Mouse (Mus musculus) kidney, postnatal 0 days (tissue): ENCODE results near the gene Kirrel3. TPM values are rescaled to one million over a fixed set of nuclear protein-coding genes. Genes with fewer than 3 reads are reported as not detected.

ENCODE experiments used
- ATAC-seq: fragments of 200-750 bp; cut with Nextera tagmentation; replicated peaks from 2 replicates; pipeline ENCODE4 v1.8.0; 2017; ENCODE audit warnings: low read depth, moderate number of reproducible peaks, moderate TSS enrichment, moderate library complexity; ENCODE audit not compliant: low FRiP score
- DNase-seq: peaks from one replicate; pipeline ENCODE4 v3.0.0-alpha.2; 2016; ENCODE audit warnings: low spot score
- H3K27ac ChIP-seq: fragments of 300-500 bp; sonication (generic); 2 replicates; pipeline ENCODE4 v1.5.1; 2014; ENCODE audit warnings: mild to moderate bottlenecking
- H3K27me3 ChIP-seq: fragments of 300-500 bp; sonication (generic); 2 replicates; pipeline ENCODE4 v1.6.1; 2014; ENCODE audit warnings: low read length, mixed read lengths; ENCODE audit not compliant: insufficient read depth
- H3K36me3 ChIP-seq: fragments of 300-500 bp; sonication (generic); 2 replicates; pipeline ENCODE4 v1.6.1; 2014; ENCODE audit warnings: low read length, mixed read lengths; ENCODE audit not compliant: insufficient read depth
- H3K4me1 ChIP-seq: fragments of 300-500 bp; sonication (generic); replicated peaks from 2 replicates; pipeline ENCODE4 v1.6.1; 2014; ENCODE audit warnings: antibody characterized with exemption, low read length, mixed read lengths; ENCODE audit not compliant: insufficient read depth
- H3K4me2 ChIP-seq: fragments of 300-500 bp; sonication (generic); 2 replicates; pipeline ENCODE4 v1.6.1; 2014; ENCODE audit warnings: mild to moderate bottlenecking, low read length, moderate library complexity, mixed read lengths
- H3K4me3 ChIP-seq: fragments of 300-500 bp; sonication (generic); replicated peaks from 2 replicates; pipeline ENCODE4 v1.5.1; 2014; ENCODE audit warnings: low read depth, low read length
- H3K9ac ChIP-seq: fragments of 300-500 bp; sonication (generic); 2 replicates; pipeline ENCODE4 v1.6.1; 2014; ENCODE audit warnings: low read depth, low read length
- H3K9me3 ChIP-seq: fragments of 300-500 bp; sonication (generic); replicated peaks from 2 replicates; pipeline ENCODE4 v1.6.1; 2016; ENCODE audit warnings: low read length, inconsistent platforms, mixed read lengths
- CTCF ChIP-seq: IDR thresholded peaks from 2 replicates; pipeline ENCODE4 v1.5.1; 2016; ENCODE audit warnings: antibody characterized with exemption, low read depth, mild to moderate bottlenecking, moderate library complexity
- WGBS: fragments of 180-500 bp; shearing (Covaris S2); extraction: QIAGEN DNeasy Blood & Tissue Kit; methylation state at CpG from one replicate; pipeline ENCODE4 v1.1.7; 2014; 5-methylcytosine and 5-hydroxymethylcytosine counted together
- polyA plus RNA-seq: library from polyadenylated mRNA; unstranded; fragments of >200 nt; fragmentation: Nextera tagmentation; extraction: Ambion mirVana; gene quantifications from 2 replicates; pipeline ENCODE4 v1.2.1, GENCODE M21; 2015

Gene Kirrel3
- polyA plus RNA-seq, 1 experiment from 2014 or later: 0.82 TPM

DNA sequence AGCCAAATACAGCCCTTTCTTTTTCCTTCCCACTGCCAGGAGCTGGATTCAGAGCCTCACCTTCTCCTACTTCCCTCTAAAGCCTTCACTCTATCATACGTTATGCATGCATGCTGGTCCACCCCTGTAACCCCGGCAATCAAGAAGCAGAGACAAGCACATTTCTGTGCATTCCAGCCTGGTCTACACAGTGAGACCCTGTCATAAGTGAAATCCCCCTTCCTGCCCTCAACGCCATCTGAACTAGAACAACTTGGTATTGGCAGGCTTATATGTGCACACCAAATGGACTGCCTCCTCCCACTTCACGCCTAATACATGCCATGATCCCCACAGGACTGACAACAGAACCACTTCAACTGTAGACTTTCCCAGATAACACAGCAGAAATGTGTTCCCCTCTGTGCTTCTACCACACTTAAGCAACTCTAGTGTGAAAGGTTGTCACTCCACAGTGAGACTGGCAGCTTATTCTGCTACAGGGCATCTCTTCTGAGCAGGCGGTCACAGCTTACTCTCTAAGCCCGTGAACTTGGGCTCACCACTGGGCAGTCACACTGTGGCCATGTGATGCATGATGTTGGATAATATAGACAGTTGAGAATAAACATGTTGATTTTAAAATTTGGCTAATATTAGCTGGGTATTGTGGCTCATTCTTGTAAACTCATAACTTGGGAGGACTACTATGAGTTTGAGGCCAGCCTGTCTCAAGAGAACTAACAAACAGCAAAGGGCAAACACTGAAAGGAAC, 565.2 kb downstream of the Kirrel3 start:
- no peak for TF ChIP-seq CTCF

DNA sequence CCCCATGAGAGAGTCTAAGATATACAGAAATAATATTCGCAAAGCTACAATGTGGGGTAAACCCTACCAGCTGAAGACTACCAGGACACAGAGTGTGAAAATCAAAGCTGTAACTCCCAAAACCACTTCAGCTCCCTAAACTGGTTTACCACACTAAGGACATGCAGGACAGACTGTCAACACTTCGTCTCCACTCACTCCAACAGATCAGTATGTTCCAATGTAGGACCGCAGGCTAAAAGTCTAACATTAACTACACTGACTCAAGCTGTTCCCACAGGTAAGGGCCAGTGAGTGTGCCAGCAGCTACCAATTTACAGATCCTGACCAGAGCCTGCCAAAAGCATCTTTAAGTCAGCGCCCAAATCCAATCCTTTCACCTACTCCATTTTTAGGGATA, 566.0 kb downstream of the Kirrel3 start:
- Histone ChIP-seq H3K9me3 (no peaks in the 10 kb centered on the region), H3K4me1 (no peaks in the 10 kb centered on the region), H3K4me2 (no peak overlapping the region), H3K27ac (no peak overlapping the region), H3K27me3 (no peaks in the 10 kb centered on the region), H3K4me3 (no peak overlapping the region), H3K9ac (no peak overlapping the region), H3K36me3 (0 out of 2 replicates have a peak, but pooled peaks cover 12% of the 10 kb centered on the region)
- ATAC-seq: no peak
- WGBS: 92% methylated on average over 4 of the region's 4 CpGs
- no peak for TF ChIP-seq CTCF
- no peak for DNase-seq

More for the DNA sequence above, 565.2 kb downstream of the Kirrel3 start:
- no peak for DNase-seq
- H3K36me3 ChIP-seq: 0 out of 2 replicates have a peak, but pooled peaks cover 12% of the 10 kb centered on the region
- no peaks in the 10 kb centered on the region for H3K27me3 ChIP-seq
- no peak overlapping the region for H3K27ac ChIP-seq
- WGBS: 91% methylated on average over 6 of the region's 6 CpGs
- H3K4me3 ChIP-seq: no peak overlapping the region
- no peaks in the 10 kb centered on the region for H3K4me1 ChIP-seq
- no peak for ATAC-seq
- H3K4me2 ChIP-seq: no peak overlapping the region
- no peak overlapping the region for H3K9ac ChIP-seq
- no peaks in the 10 kb centered on the region for H3K9me3 ChIP-seq

DNA sequence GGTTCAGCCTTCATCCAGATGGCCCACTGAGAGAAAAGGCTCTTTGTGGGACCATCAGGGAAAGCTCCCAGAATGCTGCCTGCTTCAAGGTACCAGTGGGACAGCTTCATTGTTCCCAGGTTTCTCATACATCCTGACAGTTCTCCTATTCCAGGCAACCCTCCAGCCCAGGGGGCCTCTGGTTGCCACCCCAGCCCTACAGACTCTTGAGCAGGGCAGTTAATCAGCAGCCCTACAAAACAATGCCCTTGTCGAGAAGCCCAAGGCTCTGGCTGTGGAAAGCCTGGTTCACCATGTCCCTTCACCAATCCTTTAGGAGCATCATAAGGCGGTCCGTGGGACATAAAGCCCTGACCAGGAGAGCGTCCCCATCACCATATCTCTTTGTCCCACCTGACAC, 567.0 kb downstream of the Kirrel3 start:
- Histone ChIP-seq H3K4me1 (no peaks in the 10 kb centered on the region), H3K9ac (no peak overlapping the region), H3K36me3 (0 out of 2 replicates have a peak, but pooled peaks cover 12% of the 10 kb centered on the region), H3K27ac (no peak overlapping the region), H3K4me3 (no peak overlapping the region), H3K9me3 (no peaks in the 10 kb centered on the region), H3K4me2 (no peak overlapping the region), H3K27me3 (no peaks in the 10 kb centered on the region)
- 89% methylated on average over 4 of the region's 4 CpGs for WGBS
- ATAC-seq: no peak
- no peak for TF ChIP-seq CTCF
- no peak for DNase-seq

DNA sequence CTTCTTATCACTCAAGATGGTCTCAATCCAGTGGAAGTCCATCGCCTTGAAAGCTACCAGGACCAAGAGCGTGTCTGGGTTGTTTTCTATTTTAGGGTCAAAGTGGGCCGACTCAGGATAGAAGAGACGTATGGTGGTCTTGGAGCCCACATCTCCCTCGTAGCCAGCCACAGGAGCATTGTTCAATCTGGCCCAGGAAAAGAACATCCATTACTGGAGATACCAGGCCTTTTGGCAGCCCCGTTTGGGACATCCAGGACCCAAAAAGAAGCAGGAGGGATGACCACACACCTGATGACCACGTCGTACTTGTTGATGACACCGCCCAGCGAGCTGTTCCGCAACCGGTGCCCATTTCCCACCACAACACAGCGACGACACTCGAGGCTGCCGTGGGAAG, 567.4 kb downstream of the Kirrel3 start:
- 93% methylated on average over 16 of the region's 16 CpGs for WGBS
- 0 out of 2 replicates have a peak, but pooled peaks cover 12% of the 10 kb centered on the region for H3K36me3 ChIP-seq
- no peak for DNase-seq

DNA sequence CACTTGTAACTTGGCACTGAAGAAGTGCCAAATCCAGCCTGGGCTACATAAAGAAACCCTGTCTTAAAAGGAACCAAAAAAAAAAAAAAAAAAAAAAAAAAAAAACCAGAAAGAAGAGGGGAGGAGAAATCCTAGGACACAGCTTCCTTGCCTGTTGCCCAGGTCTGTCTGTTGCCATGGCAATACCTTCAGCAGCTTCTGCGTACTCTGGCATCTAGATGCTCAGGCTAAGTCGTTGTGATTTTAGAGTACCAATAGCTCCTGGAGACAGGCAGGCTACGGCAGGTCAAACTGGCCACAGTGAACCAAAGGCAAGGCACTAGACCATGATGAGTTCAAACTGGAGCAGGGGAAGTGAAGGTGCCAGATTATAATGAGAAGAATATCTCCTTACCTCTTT, 568.0 kb downstream of the Kirrel3 start:
- Histone ChIP-seq H3K9ac (no peak overlapping the region), H3K4me3 (no peak overlapping the region), H3K4me1 (no peaks in the 10 kb centered on the region), H3K4me2 (no peak overlapping the region), H3K27ac (no peak overlapping the region), H3K9me3 (no peaks in the 10 kb centered on the region), H3K36me3 (0 out of 2 replicates have a peak, but pooled peaks cover 12% of the 10 kb centered on the region), H3K27me3 (no peaks in the 10 kb centered on the region)
- 73% methylated on average over 3 of the region's 3 CpGs for WGBS
- TF ChIP-seq CTCF: no peak
- ATAC-seq: no peak
- DNase-seq: no peak

More for the DNA sequence above, 567.4 kb downstream of the Kirrel3 start:
- Histone ChIP-seq H3K4me3 (no peak overlapping the region), H3K4me1 (no peaks in the 10 kb centered on the region), H3K4me2 (no peak overlapping the region), H3K9ac (no peak overlapping the region), H3K9me3 (no peaks in the 10 kb centered on the region), H3K27me3 (no peaks in the 10 kb centered on the region), H3K27ac (no peak overlapping the region)
- TF ChIP-seq CTCF: no peak
- ATAC-seq: no peak

DNA sequence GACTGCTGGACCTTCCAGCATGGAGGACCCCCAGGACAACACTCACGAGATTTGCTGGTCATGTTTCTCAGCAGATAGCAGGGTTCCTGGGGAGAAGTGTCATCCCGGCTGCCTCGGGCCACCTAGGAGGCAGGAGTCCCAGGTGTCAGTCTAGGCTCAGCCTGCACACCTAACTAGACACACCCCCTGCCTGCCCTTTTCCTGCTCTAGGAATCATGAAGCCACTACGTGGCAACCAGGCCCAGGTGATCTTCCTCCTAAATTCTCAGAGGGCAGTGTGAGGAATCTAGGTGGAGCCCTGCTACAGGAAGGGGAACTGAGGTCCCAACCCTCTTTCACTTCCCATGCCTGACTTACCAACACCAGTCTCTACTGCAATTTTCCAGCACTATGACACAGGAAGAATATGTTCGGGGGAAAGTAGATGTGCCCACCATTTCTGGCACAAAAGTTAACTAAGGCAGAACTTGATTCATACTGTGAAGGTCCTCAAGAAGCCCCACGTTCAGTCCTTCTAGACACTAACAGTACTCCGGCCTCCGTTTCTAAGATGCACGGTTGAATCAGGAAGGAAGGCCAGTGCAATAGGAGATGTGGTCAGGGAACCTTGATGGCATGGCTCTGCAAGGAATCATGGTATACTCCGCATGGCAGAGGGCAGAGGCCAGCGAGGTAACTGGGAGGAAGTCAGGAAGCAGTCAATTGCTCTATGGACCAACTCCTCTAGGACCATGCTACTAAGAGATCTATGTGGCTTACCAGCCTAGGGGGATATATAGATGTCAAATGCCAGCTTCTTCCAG, 570.0 kb downstream of the Kirrel3 start:
- H3K36me3 ChIP-seq: 0 out of 2 replicates have a peak, but pooled peaks cover 12% of the 10 kb centered on the region
- no peak overlapping the region for H3K4me2 ChIP-seq
- TF ChIP-seq CTCF: no peak
- no peak overlapping the region for H3K9ac ChIP-seq
- WGBS: 88% methylated on average over 11 of the region's 11 CpGs
- DNase-seq (no peak), ATAC-seq (no peak)
- no peaks in the 10 kb centered on the region for H3K9me3 ChIP-seq
- no peak overlapping the region for H3K27ac ChIP-seq
- no peaks in the 10 kb centered on the region for H3K4me1 ChIP-seq
- H3K27me3 ChIP-seq: no peaks in the 10 kb centered on the region
- no peak overlapping the region for H3K4me3 ChIP-seq
